Mouse (Mus musculus) megakaryocyte-erythroid progenitor cell, adult 5-6 weeks (primary cell): ENCODE measurements around the gene Trp53. TPM values are rescaled to one million over a fixed set of nuclear protein-coding genes. Genes with fewer than 3 reads are reported as not detected.
"Not testable (repeated sequence)": the region's sequence is repeated elsewhere in the genome, so short reads cannot be mapped to it uniquely, and the experiment has no call there.

Source experiments
- ATAC-seq: replicated peaks from 2 replicates; pipeline ENCODE4 v1.8.0; 2016; ENCODE audit warnings: mild to moderate bottlenecking, inconsistent platforms; ENCODE audit not compliant: severe bottlenecking, poor library complexity, low FRiP score, low TSS enrichment
- total RNA-seq, 2 experiments: library from RNA; stranded (forward) in 1 of 2; stranded (reverse) in 1 of 2; fragments of 200-1000, 215-1000 nt in 1 of 2; fragments of >200 nt in 1 of 2; fragmentation: Nextera tagmentation in 1 of 2; gene quantifications; 2 replicates each; pipeline ENCODE4 v1.2.3; 2014 to 2017

Gene Trp53
- total RNA-seq (2014; fragmentation: Nextera tagmentation) (286 and 348 TPM in 2 replicates), total RNA-seq (2017) (59.0 and 109 TPM in 2 replicates)

- ATAC-seq: peak; percentile 45
These were observed at the start of gene Trp53, which contains the start of gene Wrap53 for GRCm38 (mm10) chr11:69580091-69580514. Trp53 (plus strand) TSS chr11:69580359. Wrap53 (minus strand) TSS chr11:69580255.

- ATAC-seq: not testable (repeated sequence)
These were observed 49.4 kb upstream of the Trp53 start for GRCm38 (mm10) chr11:69530755-69531154.

GRCm38 (mm10) chr11:69532480-69533150, 47.5 kb upstream of the Trp53 start:
- ATAC-seq: no peak

GRCm38 (mm10) chr11:69534990-69535389, 45.2 kb upstream of the Trp53 start:
- ATAC-seq: no peak

GRCm38 (mm10) chr11:69540700-69541099, 39.5 kb upstream of the Trp53 start:
- no peak for ATAC-seq

- ATAC-seq: not testable (repeated sequence)
These were observed 38.4 kb upstream of the Trp53 start for GRCm38 (mm10) chr11:69541741-69542140.

- no peak for ATAC-seq
These were observed 36.6 kb upstream of the Trp53 start for GRCm38 (mm10) chr11:69543598-69543997.

- ATAC-seq: no peak
These were observed 34.2 kb upstream of the Trp53 start for GRCm38 (mm10) chr11:69545957-69546356.

GRCm38 (mm10) chr11:69546423-69547053, 33.6 kb upstream of the Trp53 start:
- peak; percentile 56 for ATAC-seq

GRCm38 (mm10) chr11:69547071-69547470, 33.1 kb upstream of the Trp53 start:
- no peak for ATAC-seq

GRCm38 (mm10) chr11:69549060-69549656, 31.0 kb upstream of the Trp53 start, which contains the start of gene Dnah2:
Dnah2 (minus strand) TSS chr11:69549110.
- ATAC-seq: no peak

- ATAC-seq: no peak
These were observed 28.8 kb upstream of the Trp53 start for GRCm38 (mm10) chr11:69551310-69551709.

GRCm38 (mm10) chr11:69552622-69553340, 27.4 kb upstream of the Trp53 start:
- no peak for ATAC-seq

- ATAC-seq: no peak
These were observed 26.8 kb upstream of the Trp53 start for GRCm38 (mm10) chr11:69553341-69553721.

GRCm38 (mm10) chr11:69554539-69555140, 25.5 kb upstream of the Trp53 start:
- no peak for ATAC-seq

- no peak for ATAC-seq
These were observed 22.7 kb upstream of the Trp53 start for GRCm38 (mm10) chr11:69557381-69557958.

- ATAC-seq: no peak
These were observed 21.4 kb upstream of the Trp53 start for GRCm38 (mm10) chr11:69558756-69559155.

GRCm38 (mm10) chr11:69559183-69559582, 21.0 kb upstream of the Trp53 start:
- ATAC-seq: no peak
